8 mouse cellular contexts compared by ENCODE assay signal in genomic region chr1:153752521-153752920, GRCm38 (mm10). TPM values are rescaled to one million over a fixed set of nuclear protein-coding genes. Genes with fewer than 3 reads are reported as not detected.
DNase-seq lines count a peak whose midpoint lies in the region; ATAC-seq and TF ChIP-seq lines count a peak whose summit lies in the region.

No protein-coding gene starts in this region.

- no peak overlapping the region; the same call in 1 of the 2 replicates for H3K4me3 ChIP-seq in kidney, embryonic 14.5 days (ENCODE audit: low read length)
- H3K4me3 ChIP-seq in bone marrow, adult 2 months (replicated peaks; ENCODE audit: control insufficient read depth, low read depth, low read length), result peak overlapping the region; percentile 80
- no peak overlapping the region for H3K4me3 ChIP-seq in hindbrain, postnatal 0 days (ENCODE audit: low read length)
- no peak overlapping the region for H3K4me3 ChIP-seq in midbrain, postnatal 0 days (ENCODE audit: low read depth, low read length)

- ATAC-seq in kidney, embryonic 14.5 days (ENCODE audit: low FRiP score, low TSS enrichment), result no peak
- ATAC-seq in hindbrain, postnatal 0 days, result no peak
- ATAC-seq in midbrain, postnatal 0 days (ENCODE audit: low FRiP score), result no peak

- no peak overlapping the region for H3K9ac ChIP-seq in kidney, embryonic 14.5 days (ENCODE audit: low read depth, low read length)
- H3K9ac ChIP-seq in hindbrain, postnatal 0 days (replicated peaks; ENCODE audit: low read length), result peak overlapping the region; percentile 37
- H3K9ac ChIP-seq in midbrain, postnatal 0 days (replicated peaks; ENCODE audit: low read length, poor library complexity, severe bottlenecking), result no peak overlapping the region

- H3K4me1 ChIP-seq in kidney, embryonic 14.5 days (ENCODE audit: control insufficient read depth, insufficient read depth, low read length), result peaks cover 20% of the 10 kb centered on the region; the same call in 1 of the 2 replicates
- H3K4me1 ChIP-seq in bone marrow, adult 2 months (ENCODE audit: control insufficient read depth, insufficient read depth, low read length), result peaks cover 3% of the 10 kb centered on the region; the same call in 1 of the 2 replicates
- H3K4me1 ChIP-seq in hindbrain, postnatal 0 days (ENCODE audit: insufficient read depth, low read length), result 0 out of 2 replicates have a peak, but pooled peaks cover 2% of the 10 kb centered on the region
- peaks cover 11% of the 10 kb centered on the region; the same call in 1 of the 2 replicates for H3K4me1 ChIP-seq in midbrain, postnatal 0 days (ENCODE audit: insufficient read depth, low read length)

- no peaks in the 10 kb centered on the region for H3K9me3 ChIP-seq in kidney, embryonic 14.5 days (ENCODE audit: control insufficient read depth, low read length)
- no peaks in the 10 kb centered on the region for H3K9me3 ChIP-seq in hindbrain, postnatal 0 days (ENCODE audit: low read length)
- H3K9me3 ChIP-seq in midbrain, postnatal 0 days (ENCODE audit: low read length), result no peaks in the 10 kb centered on the region

- no peaks in the 10 kb centered on the region for H3K27me3 ChIP-seq in kidney, embryonic 14.5 days (ENCODE audit: control insufficient read depth, insufficient read depth, low read length)
- H3K27me3 ChIP-seq in hindbrain, postnatal 0 days (ENCODE audit: insufficient read depth, low read length), result no peaks in the 10 kb centered on the region
- H3K27me3 ChIP-seq in midbrain, postnatal 0 days (ENCODE audit: insufficient read depth, low read length), result no peaks in the 10 kb centered on the region

- TF ChIP-seq POLR2A in bone marrow, adult 2 months (IDR thresholded peaks at IDR 0.05; ENCODE audit: borderline replicate concordance, control insufficient read depth, low read depth, low read length), result no peak

- 91% methylated on average over 6 of the region's 6 CpGs for WGBS in kidney, embryonic 14.5 days
- under 1% methylated on average over 6 of the region's 6 CpGs for WGBS in bone marrow, adult 2 months
- 84% methylated on average over 6 of the region's 6 CpGs for WGBS in hindbrain, postnatal 0 days
- 92% methylated on average over 6 of the region's 6 CpGs for WGBS in midbrain, postnatal 0 days

- no peak for TF ChIP-seq CTCF in bone marrow, adult 2 months (IDR thresholded peaks at IDR 0.05; ENCODE audit: control insufficient read depth, insufficient read depth, low read length)
- TF ChIP-seq CTCF in hindbrain, postnatal 0 days (IDR thresholded peaks at IDR 0.05; ENCODE audit: low read depth), result no peak
- TF ChIP-seq CTCF in midbrain, postnatal 0 days (IDR thresholded peaks at IDR 0.05), result no peak

- peak overlapping the region; percentile 50; the same call in 1 of the 2 replicates for H3K4me2 ChIP-seq in kidney, embryonic 14.5 days (replicated peaks; ENCODE audit: low read depth, low read length)
- H3K4me2 ChIP-seq in hindbrain, postnatal 0 days (ENCODE audit: low read depth, low read length), result peak overlapping the region; percentile 51
- peak overlapping the region; percentile 45 for H3K4me2 ChIP-seq in midbrain, postnatal 0 days (ENCODE audit: low read depth, low read length, poor library complexity, severe bottlenecking)

- no peak for DNase-seq in kidney, postnatal 4 days
- DNase-seq in hindbrain, postnatal 0 days (ENCODE audit: low spot score), result no peak
- DNase-seq in midbrain, postnatal 0 days (ENCODE audit: low spot score), result no peak
- no peak for DNase-seq in cerebellum, adult 11 months
- no peak for DNase-seq in frontal cortex, adult 2 months (ENCODE audit: extremely low spot score in 1 of 2, low spot score in 1 of 2)
- DNase-seq in adrenal gland, adult (ENCODE audit: inconsistent age in 2 of 2, low spot score in 1 of 2), result no peak

- H3K27ac ChIP-seq in kidney, embryonic 14.5 days (ENCODE audit: low read depth, low read length), result no peak overlapping the region
- H3K27ac ChIP-seq in bone marrow, adult 2 months (ENCODE audit: control insufficient read depth, insufficient read depth, low read depth, low read length, poor library complexity), result peak overlapping the region; percentile 88; the same call in 1 of the 2 replicates
- H3K27ac ChIP-seq in hindbrain, postnatal 0 days, result peak overlapping the region; percentile 48; the same call in 1 of the 2 replicates
- 0 out of 2 replicates have a peak overlapping the region, but pooled peaks have one; percentile 67 for H3K27ac ChIP-seq in midbrain, postnatal 0 days (ENCODE audit: low read depth, low read length)

- no peaks in the 10 kb centered on the region for H3K36me3 ChIP-seq in kidney, embryonic 14.5 days (ENCODE audit: control insufficient read depth, insufficient read depth, low read length)
- no peaks in the 10 kb centered on the region for H3K36me3 ChIP-seq in hindbrain, postnatal 0 days (ENCODE audit: insufficient read depth, low read length)
- H3K36me3 ChIP-seq in midbrain, postnatal 0 days (ENCODE audit: insufficient read depth, low read length), result no peaks in the 10 kb centered on the region

RNA-seq across cellular contexts. Expression of gene Rnasel, which starts 3.3 kb away (rescaled TPM):
- polyA plus RNA-seq in kidney, embryonic 14.5 days (2014; fragmentation: Nextera tagmentation; extraction: Ambion mirVana), result 6.5 and 7.5 TPM in 2 replicates
- polyA plus RNA-seq in bone marrow, adult 2 months (2011; ENCODE audit: insufficient read depth, insufficient read length, low replicate concordance, missing spikeins), result 27.9 and 31.9 TPM in 2 replicates
- total RNA-seq in hindbrain, postnatal 0 days (2014; rRNA removed), result 21.6 and 23.3 TPM in 2 replicates
- 16.8 and 17.1 TPM in 2 replicates for polyA plus RNA-seq in hindbrain, postnatal 0 days (2015; fragmentation: Nextera tagmentation; extraction: Ambion mirVana)
- total RNA-seq in midbrain, postnatal 0 days (2014; rRNA removed), result 22.1 and 29.3 TPM in 2 replicates
- polyA plus RNA-seq in midbrain, postnatal 0 days (2015; fragmentation: Nextera tagmentation; extraction: Ambion mirVana), result 15.7 and 17.4 TPM in 2 replicates
- 18.4 and 21.6 TPM in 2 replicates for polyA plus RNA-seq in frontal cortex, adult 2 months (2012; rRNA removed)

RNA-seq across cellular contexts. Expression of gene Rgs16, which starts 12.4 kb away (rescaled TPM):
- polyA plus RNA-seq in kidney, embryonic 14.5 days (2014; fragmentation: Nextera tagmentation; extraction: Ambion mirVana), result 1.5 and 2.7 TPM in 2 replicates
- polyA plus RNA-seq in bone marrow, adult 2 months (2011; ENCODE audit: insufficient read depth, insufficient read length, low replicate concordance, missing spikeins), result 0.41 and 2.6 TPM in 2 replicates
- 3.8 and 4.3 TPM in 2 replicates for total RNA-seq in hindbrain, postnatal 0 days (2014; rRNA removed)
- 5.7 and 6.7 TPM in 2 replicates for polyA plus RNA-seq in hindbrain, postnatal 0 days (2015; fragmentation: Nextera tagmentation; extraction: Ambion mirVana)
- 7.2 and 7.6 TPM in 2 replicates for total RNA-seq in midbrain, postnatal 0 days (2014; rRNA removed)
- polyA plus RNA-seq in midbrain, postnatal 0 days (2015; fragmentation: Nextera tagmentation; extraction: Ambion mirVana), result 9.7 and 10.7 TPM in 2 replicates
- polyA plus RNA-seq in frontal cortex, adult 2 months (2012; rRNA removed), result 9.4 and 11.2 TPM in 2 replicates
